Mouse (Mus musculus) CH12.LX (cell line): ENCODE results near the gene Fam222a. TPM values are rescaled to one million over a fixed set of nuclear protein-coding genes. Genes with fewer than 3 reads are reported as not detected.

ENCODE experiments used
- DNase-seq: peaks from one replicate; pipeline ENCODE4 v3.0.0-alpha.2; 2013; ENCODE audit errors: extremely low read depth
- H3K27ac ChIP-seq: 2 replicates; pipeline ENCODE4 v1.5.1; 2012; ENCODE audit warnings: low read depth, mild to moderate bottlenecking, control low read depth, moderate library complexity; ENCODE audit not compliant: insufficient read depth
- H3K27me3 ChIP-seq: replicated peaks from 2 replicates; pipeline ENCODE3; 2012; ENCODE audit warnings: inconsistent platforms
- H3K36me3 ChIP-seq, 2 experiments: replicated peaks in 1 of 2; 2 replicates each; pipeline versions ENCODE3 to v1.6.1; 2012; ENCODE audit warnings: inconsistent platforms in 1 of 2, low read length in 1 of 2, mild to moderate bottlenecking in 1 of 2, mixed read lengths in 1 of 2, moderate library complexity in 1 of 2; ENCODE audit not compliant: control insufficient read depth in 1 of 2, insufficient read depth in 1 of 2
- H3K4me1 ChIP-seq, 2 experiments: 2 replicates each; pipeline ENCODE4 v1.6.1; 2012; ENCODE audit warnings: inconsistent platforms in 1 of 2, moderate library complexity in 1 of 2; ENCODE audit not compliant: insufficient read depth in 2 of 2, control insufficient read depth in 1 of 2
- H3K4me2 ChIP-seq: 2 replicates; pipeline ENCODE4 v1.6.1; 2012; ENCODE audit warnings: low read depth, mild to moderate bottlenecking, control low read depth; ENCODE audit not compliant: poor library complexity, insufficient read depth, severe bottlenecking
- H3K4me3 ChIP-seq, 3 experiments: fragments of 150-350 bp in 1 of 3; sonication (generic) in 1 of 3; replicated peaks in 1 of 3; 2 replicates each; pipeline versions ENCODE3 to v1.5.1; 2011 to 2012; ENCODE audit warnings: low read depth in 2 of 3, low read length in 2 of 3, mild to moderate bottlenecking in 2 of 3, moderate library complexity in 2 of 3, control low read depth in 1 of 3, improper control_type of control experiment in 1 of 3, inconsistent platforms in 1 of 3, mixed read lengths in 1 of 3; ENCODE audit not compliant: poor library complexity in 1 of 3
- H3K79me2 ChIP-seq: replicated peaks from 2 replicates; pipeline ENCODE4 v1.6.1; 2012; ENCODE audit warnings: mild to moderate bottlenecking, moderate library complexity; ENCODE audit not compliant: control insufficient read depth, poor library complexity, insufficient read depth, severe bottlenecking; ENCODE audit errors: extremely low read depth
- H3K9ac ChIP-seq: 2 replicates; pipeline ENCODE4 v1.6.1; 2012; ENCODE audit warnings: low read depth, mild to moderate bottlenecking, control low read depth, moderate library complexity; ENCODE audit not compliant: insufficient read depth
- H3K9me3 ChIP-seq: replicated peaks from 2 replicates; pipeline ENCODE3; 2012; ENCODE audit warnings: low read length, inconsistent platforms, mixed read lengths
- ELF1 ChIP-seq: IDR thresholded peaks from 2 replicates; pipeline ENCODE4 v1.6.1; 2014; ENCODE audit warnings: low read depth, mild to moderate bottlenecking, inconsistent platforms, low read length, improper control_type of control experiment
- ETS1 ChIP-seq: conservative IDR thresholded peaks from 2 replicates; pipeline ENCODE4 v1.6.1; 2012; ENCODE audit warnings: low read depth, mild to moderate bottlenecking, inconsistent platforms, low read length, improper control_type of control experiment, moderate library complexity
- GABPA ChIP-seq: IDR thresholded peaks from 2 replicates; pipeline ENCODE4 v1.6.1; 2012; ENCODE audit warnings: low read depth, low read length, improper control_type of control experiment, inconsistent platforms; ENCODE audit not compliant: insufficient replicate concordance
- HCFC1 ChIP-seq: IDR thresholded peaks from 2 replicates; pipeline ENCODE4 v1.6.1; 2012; ENCODE audit warnings: low read depth, mild to moderate bottlenecking, inconsistent platforms, low read length, improper control_type of control experiment
- IRF4 ChIP-seq: IDR thresholded peaks from 2 replicates; pipeline ENCODE4 v1.6.1; 2014; ENCODE audit warnings: low read depth, mild to moderate bottlenecking, inconsistent platforms, low read length, improper control_type of control experiment
- KAT2A ChIP-seq: IDR thresholded peaks from 2 replicates; pipeline ENCODE4 v1.6.1; 2012; ENCODE audit warnings: low read length, improper control_type of control experiment, inconsistent platforms; ENCODE audit not compliant: insufficient replicate concordance
- MAX ChIP-seq: IDR thresholded peaks from 2 replicates; pipeline ENCODE4 v1.6.1; 2011; ENCODE audit warnings: low read length, improper control_type of control experiment
- MAZ ChIP-seq: IDR thresholded peaks from 2 replicates; pipeline ENCODE4 v1.6.1; 2012; ENCODE audit warnings: low read depth, mild to moderate bottlenecking, inconsistent platforms, low read length, improper control_type of control experiment, moderate library complexity
- MEF2A ChIP-seq: IDR thresholded peaks from 2 replicates; pipeline ENCODE4 v1.6.1; 2014; ENCODE audit warnings: low read depth, mild to moderate bottlenecking, inconsistent platforms, low read length, improper control_type of control experiment, borderline replicate concordance
- MXI1 ChIP-seq: IDR thresholded peaks from 2 replicates; pipeline ENCODE4 v1.6.1; 2011; ENCODE audit warnings: mild to moderate bottlenecking, low read depth, low read length, improper control_type of control experiment
- MYC ChIP-seq: IDR thresholded peaks from 2 replicates; pipeline ENCODE4 v1.6.1; 2011; ENCODE audit warnings: low read depth, mild to moderate bottlenecking, improper control_type of control experiment, low read length
- NELFE ChIP-seq: IDR thresholded peaks from 2 replicates; pipeline ENCODE4 v1.6.1; 2011; ENCODE audit warnings: low read depth, low read length, improper control_type of control experiment
- NRF1 ChIP-seq: IDR thresholded peaks from 2 replicates; pipeline ENCODE4 v1.6.1; 2014; ENCODE audit warnings: low read depth, mild to moderate bottlenecking, inconsistent platforms, low read length, improper control_type of control experiment, moderate library complexity
- PAX5 ChIP-seq: IDR thresholded peaks from 2 replicates; pipeline ENCODE4 v1.6.1; 2012; ENCODE audit warnings: low read length, inconsistent platforms, mixed read lengths
- POLR2A ChIP-seq: IDR thresholded peaks from 2 replicates; pipeline ENCODE4 v1.6.1; 2011; ENCODE audit warnings: low read depth, mild to moderate bottlenecking, improper control_type of control experiment, low read length
- POLR2AphosphoS2 ChIP-seq: IDR thresholded peaks from 2 replicates; pipeline ENCODE4 v1.6.1; 2011; ENCODE audit warnings: low read depth, low read length, improper control_type of control experiment
- RAD21 ChIP-seq: IDR thresholded peaks from 2 replicates; pipeline ENCODE4 v1.6.1; 2011; ENCODE audit warnings: low read depth, mild to moderate bottlenecking, low read length, improper control_type of control experiment, moderate library complexity
- RCOR1 ChIP-seq: conservative IDR thresholded peaks from 2 replicates; pipeline ENCODE4 v1.6.1; 2012; ENCODE audit warnings: low read depth, mild to moderate bottlenecking, inconsistent platforms, low read length, improper control_type of control experiment
- SMC3 ChIP-seq: IDR thresholded peaks from 2 replicates; pipeline ENCODE4 v1.6.1; 2011; ENCODE audit warnings: low read depth, low read length, improper control_type of control experiment
- TBP ChIP-seq: conservative IDR thresholded peaks from 2 replicates; pipeline ENCODE4 v1.6.1; 2011; ENCODE audit warnings: low read depth, low read length, improper control_type of control experiment
- TCF12 ChIP-seq: IDR thresholded peaks from 2 replicates; pipeline ENCODE4 v1.6.1; 2014; ENCODE audit warnings: low read depth, mild to moderate bottlenecking, inconsistent platforms, low read length, improper control_type of control experiment
- UBTF ChIP-seq: IDR thresholded peaks from 2 replicates; pipeline ENCODE4 v1.6.1; 2012; ENCODE audit warnings: low read depth, mild to moderate bottlenecking, inconsistent platforms, low read length, improper control_type of control experiment, moderate library complexity
- USF1 ChIP-seq: IDR thresholded peaks from 2 replicates; pipeline ENCODE4 v1.6.1; 2014; ENCODE audit warnings: low read depth, mild to moderate bottlenecking, inconsistent platforms, low read length, improper control_type of control experiment
- USF2 ChIP-seq: conservative IDR thresholded peaks from 2 replicates; pipeline ENCODE4 v1.6.1; 2011; ENCODE audit warnings: low read depth, low read length, improper control_type of control experiment
- ZKSCAN1 ChIP-seq: IDR thresholded peaks from 2 replicates; pipeline ENCODE4 v1.6.1; 2012; ENCODE audit warnings: low read depth, inconsistent platforms, low read length, improper control_type of control experiment, borderline replicate concordance
- ZMIZ1 ChIP-seq: IDR thresholded peaks from 2 replicates; pipeline ENCODE4 v1.6.1; 2012; ENCODE audit warnings: low read depth, mild to moderate bottlenecking, inconsistent platforms, low read length, improper control_type of control experiment
- ZNF384 ChIP-seq: IDR thresholded peaks from 2 replicates; pipeline ENCODE4 v1.6.1; 2012; ENCODE audit warnings: low read depth, low read length, improper control_type of control experiment, inconsistent platforms
- dilution Hi-C: fragments of 300-500 bp; cut with MboI; formaldehyde crosslinking; loops from 2 replicates; pipeline ENCODE4 v1.14.3; 2020; ENCODE audit warnings: low sequenced_read_pairs; ENCODE audit not compliant: extremely low pct_unique_long_range_greater_than_20kb, extremely low pct_ligation_motif_present
- in situ Hi-C: fragments of 300-500 bp; cut with MboI; formaldehyde crosslinking; loops from 3 replicates; pipeline ENCODE4 v1.14.3; 2019; ENCODE audit warnings: low sequenced_read_pairs, low pct_ligation_motif_present, low pct_unique_long_range_greater_than_20kb, mixed read lengths
- polyA plus RNA-seq: library from polyadenylated mRNA; unstranded; fragments of >175 nt; gene quantifications from 2 replicates; pipeline ENCODE4 v1.2.1, GENCODE M21; 2012; ENCODE audit warnings: low read depth; ENCODE audit not compliant: insufficient read length
- total RNA-seq, 2 experiments: library from RNA; depleted of rRNA; stranded (reverse); fragments of 300-350 nt in 1 of 2; fragments of >200 nt in 1 of 2; gene quantifications; 2 replicates each; pipeline ENCODE4 v1.2.3; 2012 to 2014

Fam222a gene
- total and polyA plus RNA-seq, 3 experiments, result 0.13 TPM; not detected in 2

DNA sequence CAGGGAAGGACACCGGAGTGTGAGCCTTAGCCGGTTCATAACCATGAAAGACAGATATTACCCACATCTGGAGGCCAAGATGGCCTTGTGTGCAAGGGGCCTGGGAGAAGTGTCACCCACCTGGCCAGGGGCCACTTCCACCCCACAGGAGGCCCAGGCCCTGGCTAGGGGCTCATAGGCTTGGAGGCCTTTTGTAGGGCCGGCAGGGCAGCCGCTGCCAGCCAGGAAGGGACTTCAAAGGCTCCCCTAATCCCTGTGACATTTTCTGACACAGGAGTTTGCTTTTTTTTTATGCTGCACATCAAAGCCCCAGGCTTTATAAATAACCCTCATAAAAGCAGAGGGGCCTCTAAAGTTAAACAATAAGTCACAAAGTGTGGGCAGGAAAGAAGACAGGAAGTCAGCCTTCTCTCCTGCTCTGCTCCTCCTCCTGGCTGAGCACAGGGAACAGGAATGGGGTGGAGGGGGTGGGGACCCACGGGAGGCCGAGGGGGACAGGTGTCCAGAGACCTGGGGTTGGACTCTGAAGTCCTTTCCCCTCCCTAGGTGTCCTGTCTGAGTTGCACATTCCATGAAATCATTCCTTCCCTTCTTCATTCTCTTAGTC lies 16.8 kb upstream of the Fam222a start:
- no peaks in the 10 kb centered on the region for H3K79me2 ChIP-seq
- no peak for DNase-seq
- H3K27ac ChIP-seq, result no peak overlapping the region
- H3K27me3 ChIP-seq, result peaks cover 64% of the 10 kb centered on the region
- H3K36me3 ChIP-seq, result no peaks in the 10 kb centered on the region
- peaks cover 8 to 19% of the 10 kb centered on the region in 2 experiments for H3K4me1 ChIP-seq
- H3K9ac ChIP-seq, result no peak overlapping the region
- H3K4me3 ChIP-seq, result no peak overlapping the region
- TF ChIP-seq TBP (no peak), POLR2A (no peak), NRF1 (no peak), MEF2A (no peak), ZNF384 (no peak), MXI1 (no peak), MAX (no peak), TCF12 (no peak), ZKSCAN1 (no peak), UBTF (no peak), HCFC1 (no peak), POLR2AphosphoS2 (no peak), IRF4 (no peak), USF2 (no peak), ETS1 (no peak), RCOR1 (no peak), MAZ (no peak)
- TF ChIP-seq, all 38 proteins: peak for 0
- Histone ChIP-seq H3K4me2 (no peak overlapping the region), H3K9me3 (peaks cover 12% of the 10 kb centered on the region)
- in situ Hi-C loops, result no loop called here
- dilution Hi-C loops, result no loop called here

DNA sequence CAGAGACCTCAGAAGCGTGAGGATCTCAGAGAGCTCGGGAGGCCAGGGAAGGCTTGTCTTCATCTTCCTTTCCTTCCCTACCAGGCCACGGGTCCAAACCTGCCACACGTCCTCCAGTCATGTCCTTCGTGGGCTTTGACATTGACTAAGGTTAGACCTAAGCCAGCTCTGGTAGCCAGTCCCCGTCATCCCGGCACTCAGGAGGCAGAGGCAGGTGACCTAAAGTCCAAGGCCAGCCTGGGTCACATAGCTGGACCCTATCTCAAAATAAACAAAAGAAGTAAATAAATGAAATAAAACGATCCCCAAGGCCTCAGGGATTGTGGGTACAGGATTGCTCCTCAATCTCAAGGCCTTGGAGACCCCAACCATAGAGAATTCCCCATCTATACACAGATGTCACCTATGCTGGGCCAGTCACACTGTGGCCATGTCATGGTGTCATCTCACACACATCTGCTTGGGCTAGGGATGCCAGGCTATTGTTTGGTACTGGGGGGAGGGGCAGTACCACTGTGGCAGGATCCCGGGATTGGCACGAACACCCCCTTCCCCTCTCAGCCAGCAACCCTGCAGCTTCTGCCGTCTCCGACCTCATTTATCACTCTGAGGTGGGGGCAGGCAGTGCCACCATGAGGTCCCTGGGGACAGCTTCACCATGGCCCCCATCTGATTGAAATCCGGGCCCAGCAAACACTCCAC lies 15.2 kb upstream of the Fam222a start:
- dilution Hi-C loops, result no loop called here
- H3K9ac ChIP-seq, result no peak overlapping the region

More for the DNA sequence above, 15.2 kb upstream of the Fam222a start:
- H3K27ac ChIP-seq, result no peak overlapping the region
- no peak overlapping the region for H3K4me3 ChIP-seq
- no peak overlapping the region for H3K4me2 ChIP-seq
- DNase-seq, result no peak
- no peak for TF ChIP-seq GABPA
- no peak for TF ChIP-seq ETS1
- no peak for TF ChIP-seq MYC
- no peak for TF ChIP-seq MEF2A
- no peak for TF ChIP-seq MAZ
- no peak for TF ChIP-seq POLR2A
- no peak for TF ChIP-seq RAD21
- TF ChIP-seq NELFE, result no peak
- TF ChIP-seq USF1, result no peak
- no peak for TF ChIP-seq ELF1
- no peak for TF ChIP-seq SMC3
- TF ChIP-seq ZNF384, result no peak
- no peak for TF ChIP-seq ZMIZ1
- TF ChIP-seq PAX5, result no peak
- TF ChIP-seq KAT2A, result no peak
- TF ChIP-seq IRF4, result no peak
- no peak for TF ChIP-seq ZKSCAN1
- peaks cover 69% of the 10 kb centered on the region for H3K27me3 ChIP-seq
- peaks cover 8 to 19% of the 10 kb centered on the region in 2 experiments for H3K4me1 ChIP-seq
- peaks cover 15% of the 10 kb centered on the region for H3K9me3 ChIP-seq
- no peaks in the 10 kb centered on the region for H3K79me2 ChIP-seq
- in situ Hi-C loops, result no loop called here
- H3K36me3 ChIP-seq, result no peaks in the 10 kb centered on the region
